Mouse (Mus musculus): ENCODE data around the gene Sirt4. TPM values are rescaled to one million over a fixed set of nuclear protein-coding genes. Genes with fewer than 3 reads are reported as not detected.

The Sirt4 gene
- total and polyA plus RNA-seq, 2 experiments from 2014 or later = 15.4 to 29.0 TPM

DNA sequence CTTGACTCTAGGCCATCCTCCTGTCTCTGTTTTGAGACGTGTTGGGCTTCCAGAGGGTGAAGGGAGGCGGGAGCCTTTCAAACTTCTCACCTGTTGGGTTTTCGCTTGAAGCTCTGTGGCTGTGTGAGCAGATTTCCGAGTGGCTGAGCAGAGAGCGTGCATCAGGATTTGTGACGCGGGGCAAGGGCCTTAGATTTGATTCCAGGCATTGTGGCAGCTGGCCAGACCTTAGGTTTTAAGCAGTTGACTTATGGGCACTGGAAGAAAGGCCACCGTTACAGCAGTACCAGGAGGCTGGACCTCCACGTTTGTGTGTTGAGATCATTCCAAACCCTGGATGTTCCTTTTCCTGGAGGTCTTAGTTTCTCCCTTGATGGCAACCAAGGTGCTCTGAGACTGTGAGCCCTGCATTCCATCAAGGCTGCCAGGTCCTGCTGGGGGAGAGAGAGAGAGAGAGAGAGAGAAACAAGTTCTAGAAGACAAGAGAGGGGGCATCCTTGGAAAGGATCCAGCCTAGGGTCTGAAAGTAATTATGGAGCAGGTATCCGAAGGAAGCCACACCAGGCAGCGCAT lies 50.2 kb downstream of the Sirt4 start:
- no peak overlapping the region for H3K9ac ChIP-seq (replicated peaks; ENCODE audit: low read depth, low read length)
- H3K27ac ChIP-seq (ENCODE audit: low read depth) = no peak overlapping the region
- 73% methylated on average over 11 of the region's 11 CpGs for WGBS
- ATAC-seq (ENCODE audit: insufficient read depth, low read depth) (no peak), DNase-seq (ENCODE audit: low spot score) (no peak)
- no peak overlapping the region for H3K4me2 ChIP-seq (ENCODE audit: low read depth, low read length)
- H3K9me3 ChIP-seq (replicated peaks; ENCODE audit: control insufficient read depth, low read length) = no peaks in the 10 kb centered on the region
- TF ChIP-seq CTCF (IDR thresholded peaks at IDR 0.05; ENCODE audit: low read depth) = no peak
- TF ChIP-seq EP300 (IDR thresholded peaks at IDR 0.05; ENCODE audit: low read depth) = no peak
- H3K4me1 ChIP-seq (ENCODE audit: control insufficient read depth, insufficient read depth) = peaks cover 9% of the 10 kb centered on the region
- no peaks in the 10 kb centered on the region for H3K36me3 ChIP-seq (replicated peaks; ENCODE audit: control insufficient read depth, insufficient read depth, low read length)
- peaks cover 19% of the 10 kb centered on the region for H3K27me3 ChIP-seq (ENCODE audit: control insufficient read depth, insufficient read depth, low read length)
- H3K4me3 ChIP-seq (ENCODE audit: low read depth, low read length) = no peak overlapping the region

DNA sequence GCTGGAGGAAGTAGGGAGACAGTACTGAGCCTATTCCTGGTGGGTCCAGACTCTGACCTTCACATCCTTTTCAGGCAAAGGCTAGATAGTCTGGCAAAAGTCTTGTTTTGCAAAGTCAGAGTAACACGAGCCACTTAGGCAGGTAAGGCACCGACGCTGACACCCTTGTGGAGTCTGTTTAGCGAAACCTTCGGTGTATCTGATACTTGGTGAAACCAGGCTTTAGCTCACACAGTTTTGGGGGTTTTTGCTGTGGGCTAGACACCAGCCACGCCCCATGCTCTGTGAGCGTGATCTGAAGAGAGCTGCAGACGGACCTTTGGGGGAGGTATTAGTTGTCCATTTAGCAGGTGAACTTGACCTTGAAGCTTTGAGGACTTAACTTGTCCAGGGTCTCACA lies 51.3 kb downstream of the Sirt4 start:
- Histone ChIP-seq H3K4me1 (ENCODE audit: control insufficient read depth, insufficient read depth) (peaks cover 9% of the 10 kb centered on the region), H3K36me3 (replicated peaks; ENCODE audit: control insufficient read depth, insufficient read depth, low read length) (no peaks in the 10 kb centered on the region), H3K9me3 (replicated peaks; ENCODE audit: control insufficient read depth, low read length) (no peaks in the 10 kb centered on the region), H3K27ac (ENCODE audit: low read depth) (no peak overlapping the region), H3K4me3 (ENCODE audit: low read depth, low read length) (no peak overlapping the region), H3K27me3 (ENCODE audit: control insufficient read depth, insufficient read depth, low read length) (peaks cover 31% of the 10 kb centered on the region), H3K9ac (replicated peaks; ENCODE audit: low read depth, low read length) (no peak overlapping the region), H3K4me2 (ENCODE audit: low read depth, low read length) (no peak overlapping the region)
- DNase-seq (ENCODE audit: low spot score) (no peak), ATAC-seq (ENCODE audit: insufficient read depth, low read depth) (no peak)
- TF ChIP-seq CTCF (IDR thresholded peaks at IDR 0.05; ENCODE audit: low read depth) (no peak), EP300 (IDR thresholded peaks at IDR 0.05; ENCODE audit: low read depth) (no peak)
- WGBS = 82% methylated on average over 8 of the region's 8 CpGs

GRCm38 (mm10) chr5:115432395-115432794 lies 52.1 kb downstream of the Sirt4 start:
- Histone ChIP-seq H3K27me3 (ENCODE audit: control insufficient read depth, insufficient read depth, low read length) (peaks cover 39% of the 10 kb centered on the region), H3K9me3 (replicated peaks; ENCODE audit: control insufficient read depth, low read length) (no peaks in the 10 kb centered on the region), H3K4me2 (ENCODE audit: low read depth, low read length) (no peak overlapping the region), H3K4me1 (ENCODE audit: control insufficient read depth, insufficient read depth) (peaks cover 9% of the 10 kb centered on the region), H3K4me3 (ENCODE audit: low read depth, low read length) (no peak overlapping the region), H3K27ac (ENCODE audit: low read depth) (no peak overlapping the region), H3K9ac (replicated peaks; ENCODE audit: low read depth, low read length) (no peak overlapping the region), H3K36me3 (replicated peaks; ENCODE audit: control insufficient read depth, insufficient read depth, low read length) (no peaks in the 10 kb centered on the region)
- no peak for DNase-seq (ENCODE audit: low spot score)
- 83% methylated on average over 11 of the region's 11 CpGs for WGBS
- ATAC-seq (ENCODE audit: insufficient read depth, low read depth) = no peak
- no peak for TF ChIP-seq CTCF (IDR thresholded peaks at IDR 0.05; ENCODE audit: low read depth)
- no peak for TF ChIP-seq EP300 (IDR thresholded peaks at IDR 0.05; ENCODE audit: low read depth)

GRCm38 (mm10) chr5:115431898-115432259 lies 52.6 kb downstream of the Sirt4 start:
- H3K4me1 ChIP-seq (ENCODE audit: control insufficient read depth, insufficient read depth) = peaks cover 9% of the 10 kb centered on the region
- DNase-seq (ENCODE audit: low spot score) (no peak), ATAC-seq (ENCODE audit: insufficient read depth, low read depth) (no peak)
- 38% methylated on average over 7 of the region's 7 CpGs for WGBS
- no peak overlapping the region for H3K4me3 ChIP-seq (ENCODE audit: low read depth, low read length)
- H3K27me3 ChIP-seq (ENCODE audit: control insufficient read depth, insufficient read depth, low read length) = peaks cover 44% of the 10 kb centered on the region
- no peak overlapping the region for H3K9ac ChIP-seq (replicated peaks; ENCODE audit: low read depth, low read length)
- H3K9me3 ChIP-seq (replicated peaks; ENCODE audit: control insufficient read depth, low read length) = no peaks in the 10 kb centered on the region
- H3K36me3 ChIP-seq (replicated peaks; ENCODE audit: control insufficient read depth, insufficient read depth, low read length) = no peaks in the 10 kb centered on the region
- no peak overlapping the region for H3K27ac ChIP-seq (ENCODE audit: low read depth)
- TF ChIP-seq CTCF (IDR thresholded peaks at IDR 0.05; ENCODE audit: low read depth) = no peak
- no peak for TF ChIP-seq EP300 (IDR thresholded peaks at IDR 0.05; ENCODE audit: low read depth)
- H3K4me2 ChIP-seq (ENCODE audit: low read depth, low read length) = no peak overlapping the region

DNA sequence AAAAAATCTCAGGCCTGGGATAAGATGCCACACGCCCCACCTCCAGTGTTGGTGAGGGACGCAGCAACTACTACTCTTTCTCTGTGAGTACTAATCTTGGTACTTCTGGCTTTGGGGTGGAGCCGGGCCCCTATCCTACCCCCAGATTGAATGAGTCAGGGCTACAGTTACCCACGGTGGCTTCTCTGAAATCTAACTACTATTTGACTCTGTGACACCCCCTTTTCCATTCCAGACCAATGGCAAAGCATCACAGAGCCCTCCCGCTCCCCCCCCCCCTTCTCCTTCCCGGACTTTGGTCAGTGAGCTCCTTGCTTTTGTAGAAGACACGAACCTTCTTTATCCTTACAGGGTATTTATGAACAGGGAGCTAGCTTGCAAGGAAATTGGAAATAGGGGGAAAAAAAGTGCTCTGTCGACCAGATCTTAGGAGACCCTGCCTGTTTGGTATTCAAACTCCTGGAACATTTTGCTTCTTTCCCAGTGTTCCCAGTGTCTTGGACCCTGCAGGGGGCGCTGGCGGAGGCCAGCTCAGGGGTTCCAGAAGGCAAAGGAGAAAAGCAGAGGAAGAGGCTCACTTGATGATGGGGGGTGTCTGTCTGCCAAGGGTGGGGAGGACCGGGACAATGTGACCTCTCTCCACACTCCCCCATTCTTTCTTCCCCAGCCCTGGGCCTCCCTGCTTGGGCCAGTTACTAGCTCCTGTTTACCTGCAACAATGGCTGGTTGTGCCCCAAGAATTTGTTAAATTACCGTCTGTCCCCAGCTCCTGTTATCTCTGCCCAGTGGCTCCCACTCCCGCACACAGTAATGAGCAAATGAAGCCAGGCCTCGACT lies 53.2 kb downstream of the Sirt4 start:
- H3K36me3 ChIP-seq (replicated peaks; ENCODE audit: control insufficient read depth, insufficient read depth, low read length) = no peaks in the 10 kb centered on the region
- no peaks in the 10 kb centered on the region for H3K9me3 ChIP-seq (replicated peaks; ENCODE audit: control insufficient read depth, low read length)
- no peak overlapping the region for H3K9ac ChIP-seq (replicated peaks; ENCODE audit: low read depth, low read length)
- peaks cover 50% of the 10 kb centered on the region for H3K27me3 ChIP-seq (ENCODE audit: control insufficient read depth, insufficient read depth, low read length)
- no peak overlapping the region for H3K27ac ChIP-seq (ENCODE audit: low read depth)
- no peak for ATAC-seq (ENCODE audit: insufficient read depth, low read depth)
- H3K4me2 ChIP-seq (ENCODE audit: low read depth, low read length) = peak overlapping the region; percentile 93
- DNase-seq (ENCODE audit: low spot score) = no peak
- TF ChIP-seq EP300 (IDR thresholded peaks at IDR 0.05; ENCODE audit: low read depth) (no peak), CTCF (IDR thresholded peaks at IDR 0.05; ENCODE audit: low read depth) (peak; percentile 25)
- WGBS = 41% methylated on average over 14 of the region's 14 CpGs
- peaks cover 4% of the 10 kb centered on the region for H3K4me1 ChIP-seq (ENCODE audit: control insufficient read depth, insufficient read depth)
- H3K4me3 ChIP-seq (ENCODE audit: low read depth, low read length) = no peak overlapping the region; the same call in 1 of the 2 replicates
